In genomic region chr11:118145771-118146351, GRCm38 (mm10) we compare ENCODE assay signal across 8 mouse cellular contexts. TPM values are rescaled to one million over a fixed set of nuclear protein-coding genes. Genes with fewer than 3 reads are reported as not detected.
DNase-seq lines count a peak whose midpoint lies in the region; ATAC-seq and TF ChIP-seq lines count a peak whose summit lies in the region.

No protein-coding gene starts in this region.

- peak overlapping the region; percentile 48; the same call in 1 of the 2 replicates for H3K27ac ChIP-seq in layer of hippocampus, adult 2 months
- peak overlapping the region; percentile 92 for H3K27ac ChIP-seq in heart, adult 2 months
- H3K27ac ChIP-seq in kidney, embryonic 16.5 days (ENCODE audit: low read length) = peak overlapping the region; percentile 68; the same call in 1 of the 2 replicates

- no peak for DNase-seq in layer of hippocampus, adult 2 months (ENCODE audit: low spot score in 2 of 2)
- DNase-seq in layer of hippocampus, postnatal 10 days (ENCODE audit: low spot score in 2 of 2) = no peak
- peak; percentile 79 to 87 for DNase-seq in heart, adult 2 months
- DNase-seq in urinary bladder, postnatal 25 days (ENCODE audit: low spot score) = peak; percentile 35
- DNase-seq in embryo, embryonic 11 days = no peak
- DNase-seq in ovary, adult 18-20 months (ENCODE audit: low spot score) = no peak

- H3K4me1 ChIP-seq in heart, adult 2 months (ENCODE audit: control insufficient read depth, insufficient read depth, low read length) = peaks cover 16% of the 10 kb centered on the region
- peaks cover 24% of the 10 kb centered on the region for H3K4me1 ChIP-seq in kidney, embryonic 16.5 days (ENCODE audit: insufficient read depth, low read length)

- WGBS in heart, adult 2 months = 34% methylated on average over 16 of the region's 16 CpGs
- WGBS in kidney, embryonic 16.5 days = 49% methylated on average over 16 of the region's 16 CpGs

- peak; percentile 98 for TF ChIP-seq POLR2A in heart, adult 2 months (IDR thresholded peaks at IDR 0.05; ENCODE audit: insufficient read depth, low read depth, low read length)

- ATAC-seq in kidney, embryonic 16.5 days (ENCODE audit: low FRiP score, low TSS enrichment) = peak; percentile 44; the same call in 1 of the 2 replicates
- ATAC-seq in megakaryocyte-erythroid progenitor cell, adult 5-6 weeks (replicated peaks; ENCODE audit: low FRiP score, low TSS enrichment, poor library complexity, severe bottlenecking) = peak; percentile 78

- no peaks in the 10 kb centered on the region for H3K36me3 ChIP-seq in heart, adult 2 months (ENCODE audit: control insufficient read depth, insufficient read depth, low read length)
- no peaks in the 10 kb centered on the region for H3K36me3 ChIP-seq in kidney, embryonic 16.5 days (ENCODE audit: insufficient read depth, low read length)

- H3K9ac ChIP-seq in heart, adult 2 months (ENCODE audit: low read depth, low read length) = peak overlapping the region; percentile 71
- H3K9ac ChIP-seq in kidney, embryonic 16.5 days (replicated peaks; ENCODE audit: low read length) = peak overlapping the region; percentile 48

- intact Hi-C loops in heart, adult 2 months (cut with DNase I) = loop anchor here (5.0 kb wide), 1 partner anchor 76 kb away; no protein-coding TSS in a partner anchor

- H3K27me3 ChIP-seq in heart, adult 2 months (ENCODE audit: control insufficient read depth, insufficient read depth, low read length) = no peaks in the 10 kb centered on the region
- no peaks in the 10 kb centered on the region for H3K27me3 ChIP-seq in kidney, embryonic 16.5 days (ENCODE audit: insufficient read depth, low read length)

- TF ChIP-seq EP300 in heart, adult 2 months (IDR thresholded peaks at IDR 0.05; ENCODE audit: insufficient read depth, low read depth, low read length) = peak; percentile 100

- no peaks in the 10 kb centered on the region for H3K79me2 ChIP-seq in heart, adult 2 months (replicated peaks; ENCODE audit: control insufficient read depth, insufficient read depth, low read length)

- H3K9me3 ChIP-seq in kidney, embryonic 16.5 days (ENCODE audit: low read length) = no peaks in the 10 kb centered on the region

- no peak for TF ChIP-seq CTCF in layer of hippocampus, adult 2 months (conservative IDR thresholded peaks at IDR 0.05)
- TF ChIP-seq CTCF in heart, adult 2 months (IDR thresholded peaks at IDR 0.05) = no peak

- peak overlapping the region; percentile 33 for H3K4me2 ChIP-seq in kidney, embryonic 16.5 days (replicated peaks; ENCODE audit: low read depth, low read length)

- peak overlapping the region; percentile 11; the same call in 1 of the 2 replicates for H3K4me3 ChIP-seq in layer of hippocampus, adult 2 months
- H3K4me3 ChIP-seq in heart, adult 2 months = peak overlapping the region; percentile 47
- H3K4me3 ChIP-seq in kidney, embryonic 16.5 days (ENCODE audit: low read length) = 0 out of 2 replicates have a peak overlapping the region, but pooled peaks have one; percentile 8

RNA-seq across cellular contexts. Expression of gene Dnah17, which starts 15.4 kb away (rescaled TPM):
- under 1 TPM; 0.07 to 0.15 TPM for total RNA-seq in layer of hippocampus, adult 2 months (2021)
- under 1 TPM; 0.14 to 0.16 TPM for total RNA-seq in layer of hippocampus, postnatal 10 days (2021)
- under 1 TPM; 0.11 to 0.26 TPM for total RNA-seq in heart, adult 2 months (2021)
- polyA plus RNA-seq in heart, adult 2 months (2012; rRNA removed) = 0.03 and 0.08 TPM in 2 replicates
- 0.16 and 0.19 TPM in 2 replicates for polyA plus RNA-seq in kidney, embryonic 16.5 days (2015; fragmentation: Nextera tagmentation; extraction: Ambion mirVana)
- total RNA-seq in megakaryocyte-erythroid progenitor cell, adult 5-6 weeks (2014; fragmentation: Nextera tagmentation) = 0.05 and 1.2 TPM in 2 replicates
- total RNA-seq in megakaryocyte-erythroid progenitor cell, adult 5-6 weeks (2017) = 0.04 TPM in 1 of 2 replicates, not detected in the other

Comparison
In these comparisons a context has a peak if more than half of its experiments do, and no peak if none do; other contexts are left out.
1. DNase-seq: peak in heart, adult 2 months (2 of 2) and urinary bladder, postnatal 25 days (single experiment); none in layer of hippocampus, adult 2 months (0 of 2), layer of hippocampus, postnatal 10 days (0 of 2), embryo, embryonic 11 days (single experiment) and ovary, adult 18-20 months (single experiment).
2. Peak in every context shown above with its lines, with median percentiles within 50 percentile points of each other: H3K27ac ChIP-seq and H3K4me3 ChIP-seq.